Mouse (Mus musculus) cerebellum, adult 2 months (tissue): ENCODE measurements around the gene Mindy2.

Source experiments
- CTCF ChIP-seq: fragments of 200-500 bp; IDR thresholded peaks from 2 replicates; pipeline ENCODE4 v1.5.1; 2011; ENCODE audit warnings: low read depth, mild to moderate bottlenecking, control low read depth, low read length, moderate library complexity, borderline replicate concordance; ENCODE audit not compliant: insufficient read depth
- POLR2A ChIP-seq: fragments of 200-500 bp; IDR thresholded peaks from 2 replicates; pipeline ENCODE4 v1.6.1; 2011; ENCODE audit warnings: low read length, control low read depth, borderline replicate concordance; ENCODE audit not compliant: insufficient read depth

GRCm38 (mm10) chr9:70666811-70667210 lies 9.8 kb upstream of the Mindy2 start:
- TF ChIP-seq POLR2A = no peak
- no peak for TF ChIP-seq CTCF
